6 mouse cellular contexts compared by ENCODE assay signal in the genomic region with DNA sequence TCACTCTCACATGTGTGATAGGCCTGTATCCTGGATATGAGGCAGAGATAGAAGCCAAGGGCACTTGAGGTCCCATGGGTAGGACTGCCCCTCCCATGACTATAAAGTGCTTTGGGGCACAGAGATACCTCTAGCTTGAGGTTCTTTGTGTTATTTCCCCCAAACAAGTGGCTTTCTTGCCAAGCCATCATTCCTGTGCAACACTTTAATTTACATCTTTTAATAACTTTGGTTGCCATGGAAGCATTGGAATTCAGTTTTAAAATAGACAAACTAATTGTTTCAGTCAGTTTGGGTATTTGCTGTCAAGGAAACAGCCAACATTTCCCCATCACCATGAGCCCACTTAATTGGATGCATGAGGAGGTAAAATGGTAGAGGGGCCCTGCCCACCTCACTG.
"Had no signal": no experiment of that assay in that cellular context is flagged by ENCODE, and none has a peak within 500 bp of the region (broad histone marks: within the 10 kb centered on the region; RNA-seq: fewer than 3 reads in every experiment).

No protein-coding gene starts in this region.

- DNase-seq: kidney, adult 2 months; kidney, postnatal 25 days; left cerebral cortex, postnatal 4 days; liver, postnatal 0 days; lung, embryonic 14.5 days; thymus, postnatal 25 days had no signal
